Mouse (Mus musculus) layer of hippocampus, adult 9-11 months (tissue): ENCODE data around the gene Olfr820.
"Not testable (repeated sequence)": the region's sequence is repeated elsewhere in the genome, so short reads cannot be mapped to it uniquely, and the experiment has no call there.

ENCODE experiments used
- DNase-seq: peaks from one replicate; pipeline ENCODE4 v3.0.0; 2022

Olfr820 gene

GRCm38 (mm10) chr10:130012321-130012720, at the start of gene Olfr820:
Olfr820 (plus strand) TSS chr10:130012621.
- DNase-seq: no peak

GRCm38 (mm10) chr10:129966232-129966631, 46.2 kb upstream of the Olfr820 start:
- DNase-seq: not testable (repeated sequence)

GRCm38 (mm10) chr10:129967166-129967565, 45.3 kb upstream of the Olfr820 start, which contains the start of gene Olfr819:
Olfr819 (minus strand) TSS chr10:129967266.
- DNase-seq: not testable (repeated sequence)

- DNase-seq: not testable (repeated sequence)
These were observed 39.4 kb upstream of the Olfr820 start for GRCm38 (mm10) chr10:129972994-129973393.

GRCm38 (mm10) chr10:129976040-129976439, 36.4 kb upstream of the Olfr820 start, which contains the start of gene Olfr247:
Olfr247 (minus strand) TSS chr10:129976140.
- not testable (repeated sequence) for DNase-seq

- not testable (repeated sequence) for DNase-seq
These were observed 30.6 kb upstream of the Olfr820 start for GRCm38 (mm10) chr10:129981867-129982266.

GRCm38 (mm10) chr10:129984962-129985361, 27.5 kb upstream of the Olfr820 start, which contains the start of gene Gm10310:
Gm10310 (minus strand) TSS chr10:129985062.
- DNase-seq: not testable (repeated sequence)

- DNase-seq: not testable (repeated sequence)
These were observed 8.3 kb upstream of the Olfr820 start for GRCm38 (mm10) chr10:130004104-130004503.

GRCm38 (mm10) chr10:130005366-130005765, 7.1 kb upstream of the Olfr820 start:
- not testable (repeated sequence) for DNase-seq

GRCm38 (mm10) chr10:130030048-130030447, 17.6 kb downstream of the Olfr820 start, which contains the start of gene Olfr821:
Olfr821 (plus strand) TSS chr10:130030348.
- DNase-seq: no peak

GRCm38 (mm10) chr10:130037096-130037495, 24.7 kb downstream of the Olfr820 start:
- DNase-seq: no peak
